Mouse (Mus musculus) gastrocnemius, adult 18-20 months (tissue): Measurements from ENCODE around the gene S1pr2. TPM values are rescaled to one million over a fixed set of nuclear protein-coding genes. Genes with fewer than 3 reads are reported as not detected.
"Not testable (repeated sequence)": the region's sequence is repeated elsewhere in the genome, so short reads cannot be mapped to it uniquely, and the experiment has no call there.

Experiments used
- DNase-seq: peaks from one replicate; pipeline ENCODE4 v3.0.0; 2021; ENCODE audit warnings: low spot score
- total RNA-seq, 2 experiments: library from RNA; stranded (reverse); gene quantifications; 2 replicates each; pipeline ENCODE4 v1.2.3; 2021

The S1pr2 gene
- total RNA-seq, 2 experiments from 2014 or later: 0.68 to 1.9 TPM

GRCm38 (mm10) chr9:21001651-21002200, 25.1 kb upstream of the S1pr2 start:
- no peak for DNase-seq

DNA sequence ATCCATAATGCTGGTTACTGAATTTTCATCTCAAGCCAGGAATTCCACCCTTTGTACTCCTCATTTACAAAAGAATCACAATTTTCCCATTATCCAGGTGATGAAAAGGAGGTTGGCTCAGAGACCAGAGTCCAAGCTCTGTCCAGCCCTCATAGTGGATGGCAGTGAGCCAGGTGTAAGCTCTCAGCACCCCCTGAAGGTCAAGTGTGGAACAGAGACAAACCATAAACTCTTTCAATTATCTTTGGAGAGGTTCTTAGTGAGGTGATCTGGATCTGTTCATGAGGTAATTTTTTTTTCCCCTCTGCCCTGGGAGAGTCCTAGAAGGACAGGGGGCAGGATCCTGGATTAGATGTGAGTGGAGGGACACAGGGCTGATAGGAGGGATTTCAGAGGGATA, 24.2 kb upstream of the S1pr2 start:
- no peak for DNase-seq

DNA sequence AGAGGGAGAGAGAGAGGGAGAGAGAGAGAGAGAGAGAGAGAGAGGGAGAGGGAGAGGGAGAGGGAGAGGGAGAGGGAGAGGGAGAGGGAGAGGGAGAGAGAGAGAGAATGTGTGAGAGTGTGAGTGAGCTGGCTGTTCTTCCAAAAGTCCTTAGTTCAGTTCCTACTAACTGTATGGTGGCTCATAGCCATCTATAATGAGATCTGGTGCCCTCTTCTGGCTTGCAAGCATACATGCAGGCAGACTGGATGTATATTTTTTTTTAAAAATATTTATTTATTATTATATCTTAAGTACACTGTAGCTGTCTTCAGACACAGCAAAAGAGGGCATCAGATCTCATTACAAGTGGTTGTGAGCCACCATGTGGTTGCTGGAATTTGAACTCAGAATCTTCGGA, 21.8 kb upstream of the S1pr2 start:
- DNase-seq: not testable (repeated sequence)

DNA sequence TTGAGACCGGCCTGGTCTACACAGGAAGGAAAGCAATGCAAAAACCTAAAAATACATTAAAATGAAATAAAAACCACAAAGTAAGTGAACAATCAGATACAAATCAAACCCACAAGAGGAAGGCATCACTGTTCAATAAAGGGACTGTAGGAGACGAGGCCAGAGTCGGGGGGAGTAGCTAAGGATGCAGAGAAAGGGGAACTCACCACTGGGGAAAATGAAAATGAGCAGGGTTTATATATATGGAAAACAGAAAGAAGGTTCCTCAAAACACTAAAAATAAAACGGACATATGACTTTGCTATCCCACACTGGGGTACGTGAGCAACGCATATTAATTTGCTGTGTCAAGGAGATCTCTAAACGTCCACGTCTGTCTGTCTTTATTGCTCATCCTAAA, 20.5 kb upstream of the S1pr2 start:
- DNase-seq: no peak

- no peak for DNase-seq
Measured at GRCm38 (mm10) chr9:20995069-20995468, 18.5 kb upstream of the S1pr2 start.

DNA sequence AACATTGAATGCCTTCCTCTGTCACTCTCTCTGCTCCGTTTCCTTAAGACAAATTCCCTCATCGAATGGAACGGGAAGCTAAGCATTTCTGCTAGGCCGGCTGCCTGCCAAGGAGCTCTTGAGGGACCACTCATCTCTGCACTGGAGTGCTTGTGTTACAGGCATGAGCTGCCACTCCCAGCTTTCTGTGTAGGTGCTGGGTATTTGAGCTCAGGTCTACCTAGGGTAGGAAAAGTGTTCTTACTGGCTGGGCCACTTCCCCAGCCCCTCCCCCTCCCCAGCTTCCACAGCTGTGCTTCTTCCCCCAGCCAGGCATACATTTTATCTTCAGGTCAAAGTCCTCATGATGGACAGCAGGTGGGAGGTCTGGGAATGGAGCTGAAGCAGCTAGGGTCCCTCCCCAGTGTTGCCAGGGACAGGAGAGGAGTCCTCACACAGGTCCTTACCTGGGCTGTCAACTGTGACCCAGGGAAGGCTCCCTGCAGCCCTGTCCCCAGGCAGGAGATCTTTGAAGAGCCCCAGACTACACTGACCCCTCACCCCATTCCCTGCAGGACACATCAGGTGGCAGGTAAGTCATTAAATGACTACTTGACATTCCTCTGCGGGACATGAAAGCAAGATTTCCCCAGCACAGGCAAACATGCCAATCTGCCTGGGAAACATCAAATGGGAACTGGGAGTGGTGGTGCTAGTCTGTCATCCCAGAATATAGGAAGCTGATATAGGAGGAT, 16.8 kb upstream of the S1pr2 start:
- DNase-seq: no peak

DNA sequence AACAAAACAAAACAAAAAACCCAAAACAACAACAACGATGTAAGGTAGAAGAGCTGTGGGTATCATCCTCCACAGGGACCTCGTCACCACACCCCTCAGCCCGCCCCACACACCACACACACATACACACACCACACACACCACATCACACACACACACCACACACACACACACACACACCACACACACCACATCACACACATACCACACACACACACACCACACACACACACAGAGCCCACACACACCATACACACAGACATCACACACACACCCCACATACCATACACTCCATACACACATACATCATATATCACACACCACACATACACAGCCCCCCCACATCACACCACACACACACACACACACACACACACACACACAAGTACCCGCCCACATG, 15.0 kb upstream of the S1pr2 start:
- DNase-seq: no peak

GRCm38 (mm10) chr9:20990861-20991260, 14.3 kb upstream of the S1pr2 start:
- DNase-seq: no peak

DNA sequence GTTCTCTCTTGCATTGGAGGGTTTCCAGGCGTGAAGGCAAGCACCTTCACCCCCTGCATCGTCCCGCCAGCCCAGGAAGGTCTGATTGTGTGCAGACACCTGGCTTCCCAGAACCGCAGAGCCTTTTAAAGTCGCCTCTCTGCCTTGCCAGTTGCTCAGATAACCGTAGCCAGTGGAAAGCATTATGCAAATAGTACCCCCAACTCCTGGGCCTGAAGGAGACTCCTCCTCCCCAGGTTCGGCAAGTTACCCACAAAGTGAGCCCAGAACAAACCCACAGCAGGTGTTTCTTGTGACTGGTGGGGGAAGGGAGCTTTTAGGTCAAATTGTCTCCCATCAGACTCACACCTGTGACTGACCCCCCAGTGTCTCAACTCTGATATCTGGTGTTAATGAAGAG, 11.4 kb upstream of the S1pr2 start:
- DNase-seq: no peak

DNA sequence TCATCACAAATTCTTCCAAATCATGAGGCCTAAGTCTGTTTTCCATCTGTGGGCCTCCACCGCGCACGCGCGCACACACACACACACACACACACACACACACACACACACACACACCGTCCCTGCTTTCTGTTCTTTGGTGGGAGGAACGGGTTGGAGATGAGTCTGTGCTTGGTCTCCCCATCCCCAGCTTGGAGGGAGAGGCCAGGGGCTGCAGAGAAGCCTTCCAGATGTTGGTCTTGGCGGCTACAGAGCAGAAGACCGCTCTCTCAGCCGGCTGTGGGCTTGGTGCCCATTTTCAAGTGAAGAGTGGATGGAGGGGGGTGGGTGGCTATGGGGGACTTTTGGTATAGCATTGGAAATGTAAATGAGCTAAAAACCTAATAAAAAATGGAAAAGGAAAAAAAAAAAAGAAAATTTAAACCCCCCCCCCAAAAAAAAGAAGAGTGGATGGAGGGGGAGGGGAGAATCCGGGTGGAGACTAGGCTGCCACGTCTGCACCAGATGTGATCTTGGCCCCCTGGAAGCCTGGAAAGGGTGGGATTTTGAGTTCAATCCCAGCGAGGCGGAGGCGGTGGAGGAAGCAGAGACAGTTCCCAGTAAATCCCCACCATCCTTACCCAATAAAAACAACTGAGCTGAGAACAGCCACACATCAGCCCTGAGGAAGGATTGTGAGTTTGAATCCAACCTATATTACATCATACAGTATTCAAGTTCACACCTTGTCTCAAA, 10.5 kb upstream of the S1pr2 start:
- peak; percentile 24 for DNase-seq

GRCm38 (mm10) chr9:20983169-20983568, 6.6 kb upstream of the S1pr2 start:
- no peak for DNase-seq

DNA sequence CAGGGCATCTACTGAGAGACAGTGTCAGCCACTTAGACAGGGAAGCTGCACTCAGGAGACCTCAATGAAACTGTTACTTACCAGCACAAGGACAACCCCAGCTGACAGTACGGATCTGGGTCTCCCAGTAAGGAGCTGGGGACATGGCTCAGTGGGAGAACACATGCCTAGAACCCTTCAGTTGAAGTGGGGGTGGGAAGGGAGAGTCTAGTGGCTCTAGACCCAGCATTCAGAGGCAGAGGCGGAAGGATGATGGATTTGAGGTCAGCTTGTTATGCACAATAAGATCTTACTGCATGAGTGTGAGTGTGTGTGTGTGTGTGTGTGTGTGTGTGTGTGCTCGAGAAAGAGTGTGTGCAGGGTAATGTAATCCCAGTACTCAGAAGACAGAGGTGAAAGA, 5.6 kb upstream of the S1pr2 start:
- no peak for DNase-seq

- DNase-seq: no peak
Measured at GRCm38 (mm10) chr9:20979769-20980168, 3.2 kb upstream of the S1pr2 start.

- no peak for DNase-seq
Measured at GRCm38 (mm10) chr9:20979181-20979580, 2.6 kb upstream of the S1pr2 start.

GRCm38 (mm10) chr9:20978409-20979095, 2.0 kb upstream of the S1pr2 start:
- no peak for DNase-seq

DNA sequence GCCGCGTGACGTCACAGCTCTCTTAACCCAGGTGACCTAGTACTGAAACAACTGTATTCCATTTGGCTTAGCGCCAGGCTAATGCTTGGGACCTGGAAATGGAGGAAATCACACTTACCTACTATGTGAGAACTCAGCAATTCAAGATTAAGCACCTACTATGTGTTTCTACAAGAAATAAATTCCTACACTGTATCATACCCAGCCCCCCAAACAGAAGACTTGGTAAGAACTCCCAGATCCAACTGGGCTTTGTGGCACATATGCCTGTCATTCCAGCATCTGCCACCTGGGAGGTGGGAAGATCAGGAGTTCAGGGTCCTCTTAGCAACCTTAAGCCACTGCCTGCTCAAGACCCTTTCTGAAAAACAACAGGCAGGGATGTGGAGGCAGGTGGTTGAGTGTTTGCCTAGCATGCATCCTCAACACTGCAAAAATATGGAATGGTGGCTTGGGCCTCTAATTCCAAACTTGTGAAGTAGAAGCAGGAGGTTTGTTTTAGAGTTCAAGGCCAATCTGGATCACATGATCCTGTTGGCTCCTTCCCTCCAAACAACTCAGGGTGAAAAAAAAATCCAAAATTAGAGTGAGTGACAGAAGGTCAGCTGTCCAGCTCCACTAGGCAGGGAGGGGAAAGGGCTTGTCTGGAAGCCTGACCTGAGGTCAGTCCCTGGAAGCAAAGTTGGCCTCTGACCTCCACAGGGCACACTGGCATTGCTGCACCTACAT, 544 bp upstream of the S1pr2 start:
- no peak for DNase-seq

DNA sequence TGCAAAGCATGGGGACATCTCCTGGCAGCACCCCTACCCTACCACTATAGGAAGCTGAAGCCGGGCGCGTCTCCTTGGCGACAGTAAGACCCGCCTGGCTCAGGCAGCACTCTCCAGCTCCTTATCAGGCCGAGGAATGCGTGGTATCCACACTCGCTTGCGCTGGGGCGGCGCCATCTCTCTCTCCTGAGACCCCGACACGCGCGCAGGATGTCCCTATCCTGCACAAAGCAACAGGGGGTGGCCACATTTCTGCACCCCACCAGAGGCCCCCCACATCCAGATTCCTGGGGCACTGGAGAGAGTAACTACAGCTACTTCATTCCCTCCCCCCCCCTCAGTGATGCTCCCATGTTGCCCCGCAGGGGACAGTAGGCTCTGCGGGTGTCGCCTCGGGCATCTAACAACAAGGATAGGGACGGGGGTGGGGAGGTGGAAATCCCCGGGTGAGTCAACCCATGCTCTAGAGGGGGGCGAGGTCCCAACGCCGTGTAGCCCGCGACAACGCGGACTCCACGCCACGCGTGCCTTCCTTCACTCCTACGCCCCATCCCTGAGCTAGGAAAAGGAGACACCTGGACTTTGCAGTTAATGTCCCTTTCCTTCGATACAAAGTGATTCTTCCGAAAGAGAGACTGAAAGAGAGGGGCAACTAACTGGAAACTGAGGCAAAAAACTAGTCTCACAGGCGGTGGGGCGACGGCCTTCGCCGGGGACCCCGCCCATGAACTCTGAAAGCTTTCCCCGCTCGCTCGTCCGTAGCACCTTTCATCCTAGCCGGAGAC, 958 bp downstream of the S1pr2 start:
- peak; percentile 18 for DNase-seq

DNA sequence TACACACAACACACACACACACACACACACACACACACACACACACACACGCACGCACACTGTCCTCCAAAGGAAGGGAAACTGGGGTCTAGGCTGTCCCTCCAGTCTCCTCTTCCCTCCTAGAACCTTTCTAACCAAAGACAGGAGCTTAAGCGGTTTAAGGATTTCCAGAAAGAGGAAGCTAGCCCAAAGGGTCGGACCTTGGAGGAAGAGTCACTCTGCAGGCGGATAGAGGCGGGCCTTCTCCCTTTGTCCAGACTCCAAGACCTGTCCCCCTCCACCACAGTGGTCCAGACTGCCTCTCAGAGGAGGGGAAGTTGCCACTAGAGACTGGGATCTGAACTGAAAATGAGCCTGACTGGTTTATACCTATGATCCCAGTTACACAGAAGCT, 2.9 kb downstream of the S1pr2 start:
- DNase-seq: peak; percentile 22

- no peak for DNase-seq
Measured at GRCm38 (mm10) chr9:20973001-20973681, 3.4 kb downstream of the S1pr2 start.
